Mouse (Mus musculus) CD8-positive naive resting alpha-beta T cell, adult 2 months (primary cell): ENCODE data around the gene Mitd1.

Experiments used
- DNase-seq, 2 experiments: peaks; one replicate each; pipeline ENCODE4 v3.0.0; 2022; ENCODE audit warnings: low read depth in 2 of 2, low spot score in 2 of 2

Mitd1 gene

GRCm38 (mm10) chr1:37867684-37868322, 22.4 kb downstream of the Mitd1 start:
- no peak for DNase-seq

GRCm38 (mm10) chr1:37867056-37867455, 23.2 kb downstream of the Mitd1 start:
- peak; percentile 29 to 53 for DNase-seq

GRCm38 (mm10) chr1:37866286-37866685, 23.9 kb downstream of the Mitd1 start, which contains the start of gene Tsga10:
Tsga10 (minus strand) TSS chr1:37866429.
- no peak for DNase-seq

DNA sequence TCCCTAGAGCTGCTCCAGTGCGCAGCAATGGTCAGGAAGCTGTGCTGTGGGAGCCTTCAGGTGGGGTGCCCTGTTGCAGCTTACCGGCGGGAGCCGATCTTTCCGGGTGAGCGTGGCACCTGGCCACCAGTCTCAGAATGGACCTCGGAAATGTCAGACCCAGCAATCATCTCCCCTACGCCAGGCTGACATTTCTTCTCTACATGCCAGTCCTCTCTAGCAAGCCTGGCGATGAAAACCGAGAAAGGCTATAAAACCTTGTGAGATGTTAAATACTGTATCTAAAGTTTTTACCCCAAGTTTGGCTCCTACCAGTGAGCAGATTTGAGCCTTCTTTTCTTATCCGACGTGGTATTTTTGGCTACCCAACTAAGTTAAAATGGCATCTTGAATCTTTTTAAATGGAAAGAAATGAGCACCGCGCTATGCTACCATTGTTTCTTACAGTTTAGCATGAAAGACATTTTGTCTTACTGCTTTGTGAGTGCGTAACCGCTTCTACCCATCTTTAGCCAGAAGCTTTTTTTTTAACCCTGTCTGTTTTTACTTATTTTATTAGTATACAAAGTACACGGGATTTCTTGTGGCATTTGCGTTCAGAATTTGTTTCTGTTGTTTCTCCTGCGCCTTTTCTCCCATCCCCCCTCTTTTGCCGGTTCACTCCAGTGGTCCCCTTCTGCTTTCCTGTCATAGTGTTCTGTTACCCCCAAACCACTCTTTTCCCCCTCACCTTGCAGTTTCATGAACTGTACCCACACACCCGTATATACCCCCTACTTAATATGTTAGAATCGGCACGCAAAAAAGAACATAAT, 24.6 kb downstream of the Mitd1 start:
- no peak for DNase-seq

DNA sequence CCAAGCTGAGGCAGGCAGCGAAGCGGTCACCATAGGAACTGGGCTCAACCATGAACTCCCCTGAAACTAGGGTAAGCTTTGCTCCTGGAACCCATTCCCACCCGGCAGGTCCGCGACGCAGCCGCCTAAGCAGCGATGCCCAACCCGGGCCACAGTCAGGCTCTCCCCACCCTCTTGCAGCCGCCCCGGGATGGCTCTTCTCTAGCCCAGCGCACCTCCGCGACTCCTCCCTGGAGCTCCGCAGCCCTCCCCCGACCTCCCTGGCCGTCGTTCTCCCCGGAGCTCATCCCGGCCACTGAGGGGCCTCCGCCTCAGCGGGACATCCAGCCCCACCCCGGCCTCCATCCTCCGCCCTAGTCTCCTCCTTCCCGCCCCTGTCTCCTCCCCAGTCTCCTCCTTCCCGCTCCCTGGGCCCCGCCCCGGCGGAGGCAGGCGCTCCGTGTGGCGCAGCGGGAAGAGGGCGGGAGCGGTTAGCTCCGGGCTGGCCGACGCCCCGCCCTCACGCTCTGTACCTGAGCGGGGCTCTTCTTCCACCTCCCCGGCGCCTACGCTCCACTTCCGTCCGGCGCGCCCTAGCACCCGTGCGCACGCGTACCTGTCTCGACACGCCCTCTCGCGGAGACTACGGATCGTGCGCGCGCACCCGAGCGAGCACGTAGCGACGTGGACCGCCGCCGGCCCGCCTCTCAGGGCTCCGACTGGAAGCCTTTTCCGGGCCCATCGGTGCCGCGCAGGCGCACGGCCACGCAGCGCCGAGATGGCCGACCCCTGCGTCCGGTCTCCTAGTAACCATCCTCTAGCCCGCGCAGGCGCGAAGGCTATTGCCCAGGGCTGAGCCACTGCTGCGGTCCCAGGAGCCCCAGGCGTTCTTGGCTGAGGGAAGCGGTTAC, 25.5 kb downstream of the Mitd1 start:
- peak; percentile 99 to 100 for DNase-seq

- no peak for DNase-seq
These were observed 39.5 kb downstream of the Mitd1 start for GRCm38 (mm10) chr1:37850696-37851095.

GRCm38 (mm10) chr1:37846878-37847277, 43.3 kb downstream of the Mitd1 start:
- no peak for DNase-seq

GRCm38 (mm10) chr1:37831681-37832080, 58.5 kb downstream of the Mitd1 start:
- DNase-seq = no peak
